Mouse (Mus musculus): Measurements from ENCODE around the gene Clgn.

DNA sequence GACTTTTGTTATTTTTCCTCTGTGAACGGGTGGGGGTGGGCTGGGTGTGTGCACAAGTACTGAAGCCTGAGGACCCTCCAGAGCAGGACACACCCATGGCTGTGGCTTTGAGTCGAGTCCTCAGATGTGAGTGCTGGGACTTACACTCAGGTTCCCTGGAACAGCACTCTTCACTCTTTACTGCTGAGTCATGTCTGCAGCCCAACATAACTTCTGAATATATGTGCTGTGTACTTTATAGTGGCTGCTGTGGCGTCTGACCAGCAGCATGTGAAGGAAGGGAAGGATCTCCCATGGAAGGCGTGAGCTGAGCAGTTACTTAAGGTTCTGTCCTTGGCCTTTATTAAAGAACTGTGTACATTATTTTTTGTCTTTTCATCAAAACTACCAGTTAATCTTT lies 9.5 kb upstream of the Clgn start:
- no peak for TF ChIP-seq CTCF (IDR thresholded peaks at IDR 0.05; ENCODE audit: extremely low read depth, insufficient read depth, insufficient read length, insufficient replicate concordance)
- TF ChIP-seq POLR2A (IDR thresholded peaks at IDR 0.05; ENCODE audit: low read depth, low read length) = no peak

All from spleen, adult 2 months (tissue).